Mouse (Mus musculus) intestine, embryonic 15.5 days (tissue): ENCODE data around the gene Zfp106. TPM values are rescaled to one million over a fixed set of nuclear protein-coding genes. Genes with fewer than 3 reads are reported as not detected.
"Not testable (repeated sequence)": the region's sequence is repeated elsewhere in the genome, so short reads cannot be mapped to it uniquely, and the experiment has no call there.

ENCODE experiments used
- ATAC-seq: fragments of 200-750 bp; cut with Nextera tagmentation; 2 replicates; pipeline ENCODE4 v1.8.0; 2017; ENCODE audit warnings: moderate TSS enrichment, moderate library complexity
- H3K27ac ChIP-seq: fragments of 300-500 bp; sonication (generic); 2 replicates; pipeline ENCODE4 v1.5.1; 2015; ENCODE audit warnings: mild to moderate bottlenecking, inconsistent platforms
- H3K27me3 ChIP-seq: fragments of 300-500 bp; sonication (generic); replicated peaks from 2 replicates; pipeline ENCODE4 v1.6.1; 2015; ENCODE audit warnings: inconsistent platforms
- H3K36me3 ChIP-seq: fragments of 300-500 bp; sonication (generic); 2 replicates; pipeline ENCODE4 v1.6.1; 2015; ENCODE audit warnings: inconsistent platforms
- H3K4me1 ChIP-seq: fragments of 300-500 bp; sonication (generic); replicated peaks from 2 replicates; pipeline ENCODE4 v1.6.1; 2015; ENCODE audit warnings: inconsistent platforms
- H3K4me2 ChIP-seq: fragments of 300-500 bp; sonication (generic); replicated peaks from 2 replicates; pipeline ENCODE4 v1.6.1; 2015; ENCODE audit warnings: mild to moderate bottlenecking, inconsistent platforms
- H3K4me3 ChIP-seq: fragments of 300-500 bp; sonication (generic); replicated peaks from 2 replicates; pipeline ENCODE4 v1.5.1; 2015; ENCODE audit warnings: inconsistent platforms
- H3K9ac ChIP-seq: fragments of 300-500 bp; sonication (generic); 2 replicates; pipeline ENCODE4 v1.6.1; 2015; ENCODE audit warnings: inconsistent platforms
- H3K9me3 ChIP-seq: fragments of 300-500 bp; sonication (generic); 2 replicates; pipeline ENCODE4 v1.6.1; 2016; ENCODE audit warnings: inconsistent platforms
- WGBS: fragments of 180-500 bp; shearing (Covaris S2); methylation state at CpG from one replicate; pipeline ENCODE4 v1.1.7; 2015; 5-methylcytosine and 5-hydroxymethylcytosine counted together
- polyA plus RNA-seq: library from polyadenylated mRNA; unstranded; fragments of >200 nt; fragmentation: Nextera tagmentation; extraction: Ambion mirVana; gene quantifications from 2 replicates; pipeline ENCODE4 v1.2.1, GENCODE M21; 2015

Zfp106 gene
- polyA plus RNA-seq, 1 experiment from 2014 or later = 46.5 TPM

GRCm38 (mm10) chr2:120571081-120571480, 7.4 kb upstream of the Zfp106 start:
- WGBS = 93% methylated on average over 3 of the region's 3 CpGs
- H3K4me2 ChIP-seq = no peak overlapping the region

DNA sequence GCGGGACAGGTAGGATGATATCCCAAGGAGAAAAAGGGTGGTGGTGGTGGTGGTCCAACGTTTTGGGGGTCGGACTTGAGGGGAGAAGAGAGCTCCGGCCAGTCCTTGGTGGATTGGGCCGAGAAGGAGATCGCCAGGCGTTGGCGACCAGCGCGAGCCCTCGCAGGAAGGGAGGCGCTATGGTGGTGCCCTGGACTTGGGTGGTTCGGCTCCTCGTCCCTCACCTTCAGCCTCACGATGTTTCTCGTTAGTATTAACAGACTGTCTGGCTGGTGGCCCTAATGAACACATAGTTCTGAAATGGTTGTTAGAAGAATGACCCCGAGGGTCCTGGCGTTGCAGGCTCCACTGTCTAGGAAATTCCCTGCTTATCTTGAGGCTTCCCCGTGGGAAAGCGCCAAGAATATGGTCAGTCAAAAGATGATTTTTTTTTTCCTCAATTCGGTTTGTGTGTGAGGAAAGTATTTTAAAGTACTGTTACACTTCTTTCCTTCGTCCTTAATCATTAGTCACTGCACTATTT, 4.2 kb upstream of the Zfp106 start:
- Histone ChIP-seq H3K9ac (peak overlapping the region; percentile 68), H3K4me3 (peak overlapping the region; percentile 71), H3K27ac (peak overlapping the region; percentile 84), H3K4me1 (no peaks in the 10 kb centered on the region), H3K4me2 (peak overlapping the region; percentile 65), H3K27me3 (no peaks in the 10 kb centered on the region), H3K36me3 (no peaks in the 10 kb centered on the region), H3K9me3 (no peaks in the 10 kb centered on the region)
- WGBS = under 1% methylated on average over 22 of the region's 22 CpGs
- ATAC-seq = peak; percentile 76

More at GRCm38 (mm10) chr2:120571081-120571480, 7.4 kb upstream of the Zfp106 start:
- no peak for ATAC-seq
- Histone ChIP-seq H3K27me3 (no peaks in the 10 kb centered on the region), H3K27ac (no peak overlapping the region), H3K4me1 (no peaks in the 10 kb centered on the region), H3K9ac (no peak overlapping the region), H3K36me3 (no peaks in the 10 kb centered on the region), H3K4me3 (no peak overlapping the region), H3K9me3 (no peaks in the 10 kb centered on the region)

DNA sequence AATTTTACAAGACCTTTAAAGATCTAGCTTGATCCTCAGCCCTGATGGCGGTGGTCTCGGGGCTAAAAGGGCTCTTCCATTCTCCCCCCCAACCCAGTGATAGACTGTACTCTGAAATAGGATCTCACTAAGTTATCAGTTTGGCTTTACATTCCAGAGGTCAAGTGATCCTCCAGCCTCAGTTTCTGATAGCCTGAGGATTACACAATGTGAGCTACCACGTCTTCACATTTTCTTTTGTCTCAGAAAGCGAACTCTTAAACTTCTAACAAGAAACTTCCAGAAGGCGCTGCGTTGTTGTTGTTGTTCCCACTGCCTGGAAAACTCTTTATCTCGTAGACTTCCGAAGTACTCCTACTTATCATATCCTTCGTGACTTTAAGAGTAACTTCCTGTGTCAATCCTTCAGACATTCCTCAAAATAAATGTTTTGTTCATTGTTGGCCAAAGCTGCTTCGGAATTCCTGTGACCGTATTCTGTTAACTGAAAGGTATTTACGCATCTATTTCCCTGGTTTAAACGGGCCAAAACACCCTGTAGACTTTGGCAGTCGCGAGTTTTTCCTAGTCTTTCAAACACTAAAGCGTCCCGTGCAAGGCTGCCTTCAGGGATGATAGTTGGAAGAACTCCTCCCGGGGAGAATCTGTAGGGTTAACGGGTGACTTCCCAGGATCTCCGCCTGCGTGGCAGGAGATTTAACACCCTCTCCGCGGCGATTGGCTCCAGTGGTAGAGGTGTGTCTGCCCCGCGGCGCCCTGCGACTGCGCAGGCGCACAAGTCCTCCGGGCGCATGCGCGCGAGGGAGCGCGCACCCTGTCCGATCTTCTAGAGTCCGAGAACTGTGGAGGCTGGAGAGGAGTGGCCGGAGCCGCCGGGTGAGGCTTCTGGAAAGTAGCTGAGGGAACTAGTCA, 3.5 kb upstream of the Zfp106 start, which contains the start of gene Snap23:
TSS of gene Snap23 (plus strand) at position 786 of the 912 bp plus-strand sequence.
- peak within 1 kb of the TSS; percentile 71 for H3K4me3 ChIP-seq
- no peaks in the 10 kb centered on the region for H3K27me3 ChIP-seq
- H3K4me2 ChIP-seq = peak within 1 kb of the TSS; percentile 65
- H3K27ac ChIP-seq = peak within 1 kb of the TSS; percentile 93
- peak; percentile 97 for ATAC-seq
- H3K9ac ChIP-seq = peak within 1 kb of the TSS; percentile 68
- no peaks in the 10 kb centered on the region for H3K4me1 ChIP-seq
- H3K36me3 ChIP-seq = no peaks in the 10 kb centered on the region
- under 1% methylated on average over 42 of the region's 42 CpGs for WGBS
- no peaks in the 10 kb centered on the region for H3K9me3 ChIP-seq

GRCm38 (mm10) chr2:120565363-120565762, 1.7 kb upstream of the Zfp106 start:
- H3K9me3 ChIP-seq = no peaks in the 10 kb centered on the region
- 74% methylated on average over 2 of the region's 2 CpGs for WGBS
- H3K36me3 ChIP-seq = no peaks in the 10 kb centered on the region
- H3K4me3 ChIP-seq = no peak overlapping the region
- H3K9ac ChIP-seq = no peak overlapping the region
- no peaks in the 10 kb centered on the region for H3K27me3 ChIP-seq
- H3K4me2 ChIP-seq = no peak overlapping the region
- ATAC-seq = no peak
- H3K27ac ChIP-seq = no peak overlapping the region
- H3K4me1 ChIP-seq = no peaks in the 10 kb centered on the region

- not testable (repeated sequence) for H3K4me1 ChIP-seq, H3K4me3 ChIP-seq, H3K27ac ChIP-seq, H3K9ac ChIP-seq, H3K27me3 ChIP-seq, H3K4me2 ChIP-seq, ATAC-seq, H3K36me3 ChIP-seq, H3K9me3 ChIP-seq
- 92% methylated on average over 4 of the region's 4 CpGs for WGBS
Observed at GRCm38 (mm10) chr2:120564548-120565188, 1.0 kb upstream of the Zfp106 start.

DNA sequence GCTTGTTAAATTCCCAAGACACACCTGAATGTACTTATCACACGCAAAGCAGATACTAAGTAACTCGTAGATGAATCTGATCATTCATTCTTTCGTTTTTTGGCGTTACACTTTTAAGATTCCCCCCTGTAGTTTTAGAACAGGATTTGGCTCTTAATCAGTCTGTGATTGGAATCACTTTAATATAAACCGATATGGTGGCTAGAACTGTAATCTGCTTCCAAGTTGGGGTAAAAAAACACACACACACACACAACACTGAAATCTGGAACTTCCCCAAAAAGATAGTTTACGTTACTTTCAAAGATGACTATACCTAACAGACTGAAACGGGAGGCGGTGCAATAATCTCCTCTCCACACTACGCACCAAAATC, 796 bp downstream of the Zfp106 start:
- ATAC-seq = no peak
- H3K27ac ChIP-seq = 0 out of 2 replicates have a peak overlapping the region, but pooled peaks have one; percentile 66
- H3K4me1 ChIP-seq = no peaks in the 10 kb centered on the region
- H3K9me3 ChIP-seq = no peaks in the 10 kb centered on the region
- H3K4me3 ChIP-seq = peak overlapping the region; percentile 87
- H3K36me3 ChIP-seq = no peaks in the 10 kb centered on the region
- WGBS = 20% methylated on average over 9 of the region's 9 CpGs
- peak overlapping the region; percentile 96 for H3K9ac ChIP-seq
- no peaks in the 10 kb centered on the region for H3K27me3 ChIP-seq
- H3K4me2 ChIP-seq = peak overlapping the region; percentile 54

DNA sequence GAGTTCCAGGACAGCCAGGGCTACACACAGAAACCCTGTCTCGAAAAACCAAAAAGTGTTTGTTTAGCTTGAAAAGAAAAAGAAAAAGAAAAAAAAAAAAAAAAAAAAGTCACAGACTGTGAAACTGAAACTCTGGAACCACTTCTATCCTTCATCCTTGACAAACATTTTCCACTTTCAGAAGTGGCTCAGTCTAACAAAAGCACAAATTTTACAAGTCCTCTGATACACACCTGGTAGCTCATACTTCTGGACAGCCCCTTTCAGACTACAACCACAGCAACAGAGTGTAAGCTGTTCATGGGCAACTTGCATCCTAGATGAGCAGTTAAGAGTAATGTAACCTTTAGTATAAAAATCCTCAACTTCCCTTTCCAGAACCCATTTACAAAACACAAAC, 2.1 kb downstream of the Zfp106 start:
- Histone ChIP-seq H3K4me3 (no peak overlapping the region), H3K27me3 (no peaks in the 10 kb centered on the region), H3K4me2 (no peak overlapping the region), H3K27ac (no peak overlapping the region), H3K9me3 (no peaks in the 10 kb centered on the region), H3K36me3 (no peaks in the 10 kb centered on the region), H3K9ac (no peak overlapping the region), H3K4me1 (no peaks in the 10 kb centered on the region)
- WGBS = 86% methylated on average over 1 of the region's 1 CpGs
- no peak for ATAC-seq

GRCm38 (mm10) chr2:120558813-120559212, 4.8 kb downstream of the Zfp106 start:
- 79% methylated on average over 3 of the region's 3 CpGs for WGBS

GRCm38 (mm10) chr2:120556868-120557267, 6.8 kb downstream of the Zfp106 start:
- Histone ChIP-seq H3K4me2 (no peak overlapping the region), H3K9me3 (no peaks in the 10 kb centered on the region), H3K4me1 (no peaks in the 10 kb centered on the region), H3K36me3 (peaks cover 14% of the 10 kb centered on the region; the same call in 1 of the 2 replicates), H3K9ac (no peak overlapping the region), H3K27ac (no peak overlapping the region), H3K4me3 (no peak overlapping the region), H3K27me3 (no peaks in the 10 kb centered on the region)
- 57% methylated on average over 3 of the region's 3 CpGs for WGBS
- ATAC-seq = no peak

More at GRCm38 (mm10) chr2:120558813-120559212, 4.8 kb downstream of the Zfp106 start:
- H3K9me3 ChIP-seq = no peaks in the 10 kb centered on the region
- H3K27ac ChIP-seq = no peak overlapping the region
- no peaks in the 10 kb centered on the region for H3K27me3 ChIP-seq
- no peak for ATAC-seq
- no peak overlapping the region for H3K9ac ChIP-seq
- H3K4me3 ChIP-seq = no peak overlapping the region
- no peak overlapping the region for H3K4me2 ChIP-seq
- H3K36me3 ChIP-seq = peaks cover 5% of the 10 kb centered on the region; the same call in 1 of the 2 replicates
- no peaks in the 10 kb centered on the region for H3K4me1 ChIP-seq

DNA sequence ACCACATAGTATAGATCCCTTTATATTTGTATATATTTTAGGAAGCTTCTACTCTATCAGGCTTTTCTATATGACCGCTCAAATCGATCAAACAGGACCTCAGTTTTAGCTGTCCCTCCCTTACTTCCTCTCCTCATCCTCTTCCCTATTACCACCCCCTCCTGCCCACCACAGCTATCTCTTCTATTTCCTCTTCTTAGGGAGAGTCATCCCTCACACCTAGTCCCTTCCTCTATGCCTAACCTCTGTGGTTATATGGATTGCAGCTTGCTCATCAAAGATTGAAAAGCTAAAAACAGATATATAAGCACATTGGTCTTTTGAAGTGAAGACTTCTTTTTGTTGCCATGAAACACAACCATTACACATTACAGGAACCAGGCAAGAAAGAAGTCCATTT, 18.9 kb downstream of the Zfp106 start:
- Histone ChIP-seq H3K27me3 (no peaks in the 10 kb centered on the region), H3K4me3 (no peak overlapping the region), H3K4me1 (no peaks in the 10 kb centered on the region), H3K9ac (no peak overlapping the region), H3K27ac (no peak overlapping the region), H3K4me2 (no peak overlapping the region), H3K36me3 (no peaks in the 10 kb centered on the region), H3K9me3 (no peaks in the 10 kb centered on the region)
- ATAC-seq = no peak
- WGBS = 92% methylated on average over 2 of the region's 2 CpGs

- H3K27ac ChIP-seq = 0 out of 2 replicates have a peak overlapping the region, but pooled peaks have one; percentile 51
Observed at GRCm38 (mm10) chr2:120539778-120540208, 23.9 kb downstream of the Zfp106 start.

GRCm38 (mm10) chr2:120539333-120539732, 24.3 kb downstream of the Zfp106 start:
- H3K4me1 ChIP-seq = peaks cover 3% of the 10 kb centered on the region; the same call in 1 of the 2 replicates
- ATAC-seq = 0 out of 2 replicates have a peak, but pooled peaks have one; percentile 43
- no peaks in the 10 kb centered on the region for H3K9me3 ChIP-seq
- no peaks in the 10 kb centered on the region for H3K27me3 ChIP-seq
- 48% methylated on average over 3 of the region's 3 CpGs for WGBS
- peak overlapping the region; percentile 33 for H3K4me2 ChIP-seq
- H3K36me3 ChIP-seq = peaks cover 14% of the 10 kb centered on the region
- H3K27ac ChIP-seq = 0 out of 2 replicates have a peak overlapping the region, but pooled peaks have one; percentile 51
- H3K9ac ChIP-seq = no peak overlapping the region
- no peak overlapping the region for H3K4me3 ChIP-seq

More at GRCm38 (mm10) chr2:120539778-120540208, 23.9 kb downstream of the Zfp106 start:
- Histone ChIP-seq H3K27me3 (no peaks in the 10 kb centered on the region), H3K4me3 (no peak overlapping the region), H3K36me3 (peaks cover 12% of the 10 kb centered on the region), H3K9ac (no peak overlapping the region), H3K4me1 (peaks cover 3% of the 10 kb centered on the region; the same call in 1 of the 2 replicates), H3K4me2 (peak overlapping the region; percentile 33), H3K9me3 (no peaks in the 10 kb centered on the region)
- ATAC-seq = peak; percentile 97
- WGBS = 30% methylated on average over 1 of the region's 1 CpGs
